Mouse (Mus musculus): ENCODE measurements at regions not wholly inside any gene's neighbourhood (a gene's known extent, or its start where the extent isn't known, plus 50 kb on each side); places are given as distances from the start of the nearest gene placed in this dataset.

- no peak for DNase-seq (ENCODE audit: low spot score in 2 of 2)
These were observed 72.8 kb upstream of the Cnot2 start for GRCm38 (mm10) chr10:116654091-116654490.

GRCm38 (mm10) chr10:116653511-116653945, 72.2 kb upstream of the Cnot2 start:
- no peak for DNase-seq (ENCODE audit: low spot score in 2 of 2)

GRCm38 (mm10) chr10:116649287-116649686, 68.0 kb upstream of the Cnot2 start:
- DNase-seq (ENCODE audit: low spot score in 2 of 2), result no peak

- DNase-seq (ENCODE audit: low spot score in 2 of 2), result no peak
These were observed 64.7 kb upstream of the Cnot2 start for GRCm38 (mm10) chr10:116646035-116646434.

GRCm38 (mm10) chr10:116645631-116646030, 64.3 kb upstream of the Cnot2 start:
- no peak for DNase-seq (ENCODE audit: low spot score in 2 of 2)

GRCm38 (mm10) chr10:116645108-116645507, 63.8 kb upstream of the Cnot2 start:
- DNase-seq (ENCODE audit: low spot score in 2 of 2), result no peak

All from adrenal gland, postnatal 4 days (tissue).